Mouse (Mus musculus): Measurements from ENCODE around the gene Pdcl2.

Pdcl2 gene

DNA sequence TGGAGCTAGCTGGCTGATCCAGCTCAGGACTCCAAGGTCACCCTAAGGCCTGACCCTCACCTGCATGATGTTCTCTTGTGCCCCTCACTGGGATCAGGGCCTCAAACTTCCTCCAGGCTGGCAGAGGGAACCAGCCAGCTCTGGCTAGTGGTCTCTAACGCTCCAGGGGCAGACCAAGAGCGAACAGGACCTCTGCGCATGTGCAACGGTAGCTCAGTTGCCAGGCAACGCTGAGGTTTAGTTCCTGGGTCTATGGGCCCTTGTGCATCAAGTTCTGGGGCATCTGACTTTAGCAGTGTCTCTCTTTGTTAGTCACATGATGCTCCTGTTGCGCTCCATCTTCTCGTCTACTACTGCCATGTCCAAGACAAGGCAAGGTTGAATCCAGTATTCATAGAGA lies at the start of gene Pdcl2:
Gene Pdcl2, minus strand, starts transcription at position 204 of the 400 bp plus-strand sequence.
- in situ Hi-C loops (cut with MboI, MseI), result no loop called here

DNA sequence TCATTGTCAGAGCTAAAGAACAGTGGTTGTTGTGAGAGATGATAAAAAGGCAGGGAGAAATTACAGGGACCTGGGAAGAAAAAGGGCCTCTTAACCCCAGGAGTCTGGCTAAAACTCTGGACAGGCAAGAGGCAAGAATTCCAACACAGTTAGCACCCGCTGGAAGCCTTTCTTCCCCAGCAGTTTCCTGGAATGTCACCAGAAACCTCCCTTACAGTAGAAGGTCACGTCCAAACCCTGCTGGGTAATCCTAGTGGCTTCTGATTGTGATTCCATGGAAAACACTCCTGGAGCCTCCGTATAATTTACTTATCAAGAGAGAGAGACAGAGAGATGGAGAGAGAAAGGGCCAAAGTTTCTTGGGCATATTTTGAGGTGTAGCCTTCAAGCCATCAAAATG lies 48.3 kb upstream of the Pdcl2 start:
- in situ Hi-C loops (cut with MboI, MseI), result loop anchor here (25.0 kb wide), 1 partner anchor 1517 kb away; no protein-coding TSS in a partner anchor

DNA sequence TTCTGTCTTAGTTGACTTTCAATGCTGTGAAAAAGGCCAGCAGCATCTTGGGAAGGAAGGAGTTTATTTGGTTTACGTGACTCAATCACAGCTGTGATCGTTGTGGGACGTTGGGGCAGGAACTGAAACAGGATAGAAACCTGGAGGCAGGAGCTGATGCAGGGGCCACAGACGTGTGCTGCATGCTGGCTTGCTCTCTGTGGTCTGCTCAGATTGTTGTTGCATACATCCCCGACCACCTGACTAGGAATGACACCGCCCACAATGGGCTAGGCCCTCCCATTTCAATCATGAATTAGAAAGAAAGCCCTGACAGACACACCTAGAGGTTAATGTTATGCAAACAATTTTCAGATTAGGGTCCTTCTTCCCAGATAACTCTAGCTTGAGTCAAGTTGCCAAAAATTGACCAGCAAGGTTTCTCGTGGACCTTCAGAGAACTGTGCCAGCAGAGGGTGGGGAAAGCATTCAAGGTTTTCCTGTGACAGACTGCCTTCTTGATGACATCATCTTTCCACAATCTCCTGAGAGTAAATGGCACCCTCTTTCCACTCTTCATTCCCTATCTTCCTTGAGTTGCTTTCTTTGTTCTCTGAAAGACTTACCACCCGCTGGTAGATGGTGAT lies 38.4 kb upstream of the Pdcl2 start:
- in situ Hi-C loops (cut with MboI, MseI), result no loop called here

DNA sequence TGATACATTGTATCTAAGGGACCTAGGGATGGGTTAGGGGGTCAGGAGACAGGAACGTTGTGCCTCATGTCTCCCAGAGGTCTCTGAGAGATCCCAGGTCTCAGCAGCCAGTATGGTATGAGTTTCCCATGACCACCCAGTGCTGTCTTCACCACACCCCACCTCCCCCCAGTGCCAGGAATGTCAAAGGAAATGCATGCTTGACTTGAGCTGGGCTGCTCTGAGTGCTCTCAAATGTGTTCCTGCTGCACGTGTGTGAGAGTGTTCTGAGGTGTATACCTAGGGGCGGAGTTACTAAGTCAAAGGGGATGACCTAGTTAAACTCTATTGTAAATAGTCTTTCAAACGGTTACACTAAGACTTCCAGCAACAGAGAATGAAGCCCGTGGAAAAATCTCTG lies 34.5 kb upstream of the Pdcl2 start:
- in situ Hi-C loops (cut with MboI, MseI), result no loop called here

DNA sequence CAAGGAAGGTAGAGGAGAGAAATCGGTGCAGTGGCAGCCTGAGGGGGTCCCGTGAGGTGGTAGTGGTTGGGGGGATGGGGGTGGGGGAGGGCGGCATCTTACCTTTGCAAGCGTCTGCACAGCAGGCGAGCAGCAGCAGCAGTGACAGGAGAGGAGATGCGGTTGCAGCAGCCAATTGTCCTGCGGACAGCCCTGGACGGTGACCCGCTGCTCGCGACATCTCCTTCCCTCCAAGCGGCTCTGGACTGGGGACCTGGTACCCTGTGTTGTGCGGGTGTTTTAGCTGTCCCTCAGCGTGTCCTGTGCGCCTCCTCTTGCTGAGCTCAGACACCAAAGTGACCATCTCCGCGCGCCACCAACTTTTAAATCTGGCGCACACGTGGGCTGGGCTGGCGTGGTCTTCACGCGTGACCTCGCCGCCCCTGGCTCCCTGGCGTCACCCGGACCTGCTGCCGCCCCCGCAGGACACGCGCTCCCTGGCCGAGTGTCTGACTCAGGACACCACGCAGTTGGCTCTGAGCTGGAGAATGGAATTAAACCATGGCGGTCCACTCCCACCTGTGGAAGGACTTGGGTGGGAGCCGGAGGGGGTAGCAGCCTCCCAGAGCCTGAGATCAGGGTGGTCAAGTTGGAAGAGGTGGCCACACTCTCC lies 32.6 kb upstream of the Pdcl2 start, which contains the start of gene Nmu:
Gene Nmu, minus strand, starts transcription at position 336 of the 652 bp plus-strand sequence.
- in situ Hi-C loops (cut with MboI, MseI), result no loop called here

DNA sequence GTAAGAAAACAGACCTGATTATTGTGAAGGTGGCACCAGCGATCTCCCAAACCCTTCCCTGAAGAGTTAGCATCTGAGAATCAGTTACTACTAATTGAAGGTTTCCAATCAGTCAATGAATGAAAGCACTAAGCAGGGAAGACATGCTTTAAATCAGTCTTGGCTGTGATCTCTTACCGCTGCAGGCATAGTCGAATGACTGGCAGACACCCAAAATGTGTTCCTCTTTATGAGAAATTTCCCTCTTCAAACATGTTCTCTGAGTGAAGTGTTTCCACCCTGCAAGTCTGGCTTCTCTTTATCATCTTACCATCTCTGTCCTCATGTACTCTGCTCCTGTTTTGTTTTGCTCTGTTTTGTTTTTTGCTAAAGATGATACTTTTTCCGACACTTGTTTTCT lies 29.8 kb upstream of the Pdcl2 start:
- in situ Hi-C loops (cut with MboI, MseI), result no loop called here

DNA sequence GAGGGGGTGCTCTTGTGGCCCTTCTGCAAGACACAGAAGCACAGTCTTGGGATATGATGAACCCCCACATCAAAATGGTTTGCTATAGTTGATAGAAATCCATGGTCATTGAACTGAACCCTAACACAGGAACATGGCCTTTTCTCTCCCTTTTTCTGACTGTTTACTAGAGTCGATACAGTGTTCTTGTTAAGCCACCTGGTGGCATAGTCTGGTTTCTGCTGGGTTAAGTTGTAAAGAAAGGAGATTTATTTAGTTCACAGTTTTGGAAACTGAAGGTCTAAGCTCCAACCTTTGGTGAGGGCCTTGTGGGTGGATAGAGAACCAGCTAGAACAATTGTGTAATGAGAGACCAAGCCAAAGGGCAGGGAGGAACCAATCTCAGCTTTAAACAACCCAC lies 29.1 kb upstream of the Pdcl2 start:
- in situ Hi-C loops (cut with MboI, MseI), result no loop called here

DNA sequence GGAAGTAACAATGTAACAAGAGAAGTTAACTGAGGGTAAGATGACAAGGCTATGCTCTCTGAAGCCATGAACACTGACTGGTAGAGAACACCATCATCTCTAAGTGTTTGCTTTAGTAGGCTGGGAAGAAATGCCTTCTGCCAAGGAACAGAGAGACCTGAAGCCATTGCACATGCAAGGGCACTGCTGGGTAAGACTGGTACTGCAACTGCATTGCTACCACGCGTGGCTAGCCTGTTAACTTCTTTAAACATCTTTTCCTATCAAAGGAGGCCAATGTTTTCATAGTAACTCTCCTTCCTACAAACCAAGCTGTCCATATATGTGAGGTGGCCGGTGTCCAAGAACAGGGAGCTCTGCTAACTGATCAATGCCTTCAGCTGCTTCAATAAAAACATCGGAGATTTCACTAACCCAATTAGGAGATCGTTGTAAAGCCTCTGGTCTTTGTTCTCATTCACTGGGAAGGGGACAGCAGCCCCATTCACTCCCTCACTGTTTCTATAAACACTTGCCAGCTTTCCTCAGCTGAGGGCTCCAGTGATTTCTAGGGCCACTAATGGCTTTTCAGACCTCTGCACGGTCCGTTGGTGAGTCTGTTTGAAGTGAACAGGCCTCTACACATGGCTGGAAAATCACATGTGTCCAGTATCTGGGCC lies 21.1 kb upstream of the Pdcl2 start:
- in situ Hi-C loops (cut with MboI, MseI), result no loop called here

DNA sequence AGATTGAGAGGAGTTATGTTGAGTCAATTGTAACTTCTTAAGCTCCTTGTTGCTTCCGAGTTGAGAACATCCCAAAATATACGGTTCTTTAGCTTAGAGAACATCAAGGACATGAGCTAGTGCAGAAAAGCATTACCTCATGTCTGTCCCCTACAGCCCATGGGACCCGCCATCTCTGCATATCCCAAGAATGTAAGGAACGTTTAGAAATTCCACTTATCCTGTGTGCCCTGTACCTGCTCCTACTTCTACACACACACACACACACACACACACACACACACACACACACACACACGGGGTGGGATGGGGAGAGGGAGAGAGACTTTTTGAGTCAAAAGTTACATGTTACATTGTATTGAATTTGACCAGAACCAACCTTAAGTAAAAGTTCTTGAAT lies 20.6 kb upstream of the Pdcl2 start:
- in situ Hi-C loops (cut with MboI, MseI), result no loop called here

DNA sequence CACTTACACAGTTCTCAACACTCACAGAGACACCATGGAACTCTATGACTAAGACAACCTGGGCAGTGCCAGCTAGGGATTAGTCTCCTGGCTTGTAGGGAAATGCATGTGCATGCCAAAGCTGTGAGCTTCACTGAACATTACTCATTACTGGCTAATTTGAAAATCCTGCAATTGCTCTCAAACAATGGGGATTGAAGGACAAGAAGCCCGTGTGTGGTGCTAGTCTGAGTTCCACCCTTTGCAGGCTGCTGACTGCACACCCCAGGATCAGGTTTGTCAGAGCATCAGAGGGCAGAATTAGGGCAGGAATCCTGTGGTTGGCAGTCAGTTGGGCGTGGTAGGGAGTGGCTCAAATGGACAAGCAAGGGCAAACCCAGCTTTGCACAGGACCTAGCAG lies 15.2 kb upstream of the Pdcl2 start:
- in situ Hi-C loops (cut with MboI, MseI), result no loop called here

DNA sequence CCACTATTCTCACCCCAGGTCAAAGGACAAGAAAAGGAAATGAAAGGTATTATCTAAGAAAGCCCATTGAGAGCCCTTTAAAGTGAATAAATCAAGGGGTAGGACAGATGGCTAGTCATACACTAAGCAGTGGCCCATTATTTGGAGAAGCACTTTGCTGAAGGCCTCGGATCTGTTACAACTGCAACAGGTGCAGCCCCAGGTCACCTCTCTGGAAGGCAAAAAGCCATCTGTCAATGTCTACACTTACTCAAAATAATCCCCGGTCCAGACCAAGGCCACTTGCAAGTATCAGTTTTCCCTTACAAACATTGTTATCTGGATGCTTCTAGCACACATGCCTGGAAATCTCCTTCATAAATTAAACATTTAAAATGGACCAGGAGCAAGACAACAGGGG lies 10.0 kb upstream of the Pdcl2 start:
- in situ Hi-C loops (cut with MboI, MseI), result no loop called here

DNA sequence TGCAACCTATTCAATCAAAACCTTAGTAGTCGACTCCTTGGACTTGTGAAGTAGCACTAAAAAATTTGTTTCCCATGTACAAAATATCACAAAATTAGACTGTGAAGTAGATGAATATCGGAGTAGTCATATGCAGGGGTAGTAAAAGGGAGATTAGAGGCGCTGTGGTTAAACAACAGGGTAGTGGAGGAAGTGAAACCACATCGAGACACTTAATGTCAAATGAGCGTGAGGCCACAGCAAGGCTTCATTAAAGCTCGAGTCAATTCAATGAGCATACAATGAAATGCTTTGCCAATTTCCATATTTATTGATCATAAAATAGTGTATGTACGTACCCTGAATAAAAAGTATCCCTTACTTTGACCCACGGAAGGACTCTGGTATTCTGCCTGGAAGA lies 6.1 kb upstream of the Pdcl2 start:
- in situ Hi-C loops (cut with MboI, MseI), result no loop called here

DNA sequence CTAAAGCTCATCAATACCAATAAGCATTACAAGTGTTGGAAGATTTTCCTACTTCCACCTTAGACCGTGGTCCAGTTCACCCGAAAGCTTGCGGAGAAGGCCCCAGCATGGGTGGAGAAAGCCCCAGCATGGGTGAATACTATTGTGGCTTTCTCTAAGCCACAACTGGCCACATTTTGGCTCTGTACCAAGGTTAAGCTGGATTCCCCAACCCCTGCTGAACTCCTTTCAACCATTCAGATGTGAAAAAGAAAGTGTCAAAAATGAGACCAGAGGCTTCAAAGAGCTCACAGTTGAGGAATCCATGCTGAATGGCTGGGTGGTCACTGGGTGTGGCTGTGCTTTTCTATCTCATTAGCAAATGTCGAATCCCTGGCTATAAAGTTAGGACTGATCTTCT lies 2.9 kb upstream of the Pdcl2 start:
- in situ Hi-C loops (cut with MboI, MseI), result no loop called here

DNA sequence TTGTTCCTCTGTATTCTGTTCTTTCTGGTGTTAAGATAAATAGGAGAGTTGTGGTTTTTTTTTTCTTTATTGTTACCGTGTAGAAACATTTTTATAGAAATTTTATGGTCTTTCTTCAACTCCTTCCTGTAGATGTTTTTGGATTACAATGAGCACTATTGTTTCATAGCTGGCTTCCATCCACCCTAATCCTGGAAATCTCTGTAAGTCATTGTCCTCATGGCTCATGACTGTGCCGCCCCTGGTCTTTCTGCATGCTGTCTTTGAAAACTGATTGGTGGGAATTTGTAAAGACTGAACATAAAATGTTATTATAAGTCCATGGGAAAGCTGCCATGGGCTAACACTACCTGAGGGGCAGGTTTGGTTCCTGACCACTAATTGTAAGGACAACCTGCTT lies 3.7 kb downstream of the Pdcl2 start:
- in situ Hi-C loops (cut with MboI, MseI), result no loop called here

DNA sequence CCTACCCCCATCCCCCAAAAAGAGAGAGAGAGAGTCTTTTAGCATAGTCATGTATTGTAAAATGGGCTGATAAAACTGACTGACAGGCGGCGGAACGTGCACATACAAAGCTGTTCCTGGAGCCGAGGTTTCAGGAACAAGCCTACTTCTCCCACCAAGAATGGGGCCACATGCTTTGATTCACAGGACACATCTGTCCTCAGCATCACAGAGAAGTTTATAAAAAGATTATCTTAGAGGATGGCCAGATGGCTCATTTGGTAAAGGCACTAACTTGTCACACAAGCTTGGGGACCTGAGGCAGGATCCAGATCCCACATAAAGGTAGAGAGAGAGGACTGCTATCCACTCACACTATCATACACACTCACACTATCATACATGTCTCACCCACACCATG lies 5.8 kb downstream of the Pdcl2 start:
- in situ Hi-C loops (cut with MboI, MseI), result no loop called here

DNA sequence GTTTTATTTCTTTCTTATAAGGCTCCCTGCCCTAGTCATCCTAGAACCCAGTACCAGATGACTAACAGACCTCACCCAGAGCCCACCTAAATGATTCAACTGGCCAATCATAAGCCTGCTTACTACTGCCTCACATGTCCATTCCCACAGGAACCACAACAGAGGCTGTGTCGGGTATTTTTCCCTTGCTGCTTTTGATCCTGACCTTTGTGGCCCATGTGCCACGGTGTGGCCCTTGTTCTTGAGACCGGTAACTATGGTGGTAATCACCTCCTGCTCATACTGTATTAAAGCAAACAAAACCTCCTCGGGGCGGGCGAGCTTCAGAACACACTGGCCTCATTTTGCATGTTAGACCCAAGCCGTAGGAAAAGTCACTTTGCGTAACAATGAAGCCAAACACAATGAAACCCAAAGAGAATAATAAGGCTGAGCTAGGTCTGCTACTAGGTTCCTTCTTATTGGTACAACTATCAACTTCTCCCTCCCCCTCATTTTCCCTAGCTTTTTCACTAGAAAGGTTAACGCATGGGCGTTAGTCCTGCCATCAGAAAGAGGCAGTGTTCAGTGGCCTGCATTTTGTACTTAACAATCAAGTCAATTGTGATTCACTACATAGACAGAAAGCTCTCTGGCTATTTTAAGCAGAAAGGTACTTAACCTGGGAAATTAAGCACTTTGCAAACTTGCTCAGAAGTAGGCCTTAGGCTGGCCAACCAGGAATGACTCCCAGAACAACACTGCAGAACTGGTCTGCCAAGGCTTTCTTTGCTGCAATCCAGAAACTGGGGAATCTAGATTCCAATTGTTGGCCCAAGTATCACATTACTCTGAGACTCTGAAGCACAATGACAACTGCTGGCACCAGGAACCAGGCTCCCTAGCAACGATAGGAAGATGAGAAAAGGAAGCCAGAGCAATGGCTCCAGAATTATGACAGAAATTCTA lies 9.4 kb downstream of the Pdcl2 start:
- in situ Hi-C loops (cut with MboI, MseI), result no loop called here

DNA sequence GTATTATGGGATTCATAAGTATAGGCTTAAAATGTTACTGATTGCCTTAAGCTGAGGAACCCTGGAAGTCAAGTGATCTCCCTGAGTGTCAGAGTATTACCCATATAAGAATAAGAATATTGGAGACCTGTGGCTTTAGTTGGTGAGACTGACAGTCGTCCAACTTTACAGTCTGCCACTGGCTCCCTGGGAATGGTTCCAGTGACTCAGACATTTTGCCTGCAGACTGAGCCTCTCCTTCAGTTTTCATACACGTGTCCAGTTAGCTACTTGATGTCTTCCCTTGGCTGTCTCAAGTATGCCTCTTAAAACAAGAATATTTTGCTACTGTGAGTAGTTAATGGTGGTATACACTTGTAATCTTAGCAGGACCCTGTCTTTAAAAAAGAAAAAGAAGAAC lies 22.8 kb downstream of the Pdcl2 start:
- in situ Hi-C loops (cut with MboI, MseI), result no loop called here

DNA sequence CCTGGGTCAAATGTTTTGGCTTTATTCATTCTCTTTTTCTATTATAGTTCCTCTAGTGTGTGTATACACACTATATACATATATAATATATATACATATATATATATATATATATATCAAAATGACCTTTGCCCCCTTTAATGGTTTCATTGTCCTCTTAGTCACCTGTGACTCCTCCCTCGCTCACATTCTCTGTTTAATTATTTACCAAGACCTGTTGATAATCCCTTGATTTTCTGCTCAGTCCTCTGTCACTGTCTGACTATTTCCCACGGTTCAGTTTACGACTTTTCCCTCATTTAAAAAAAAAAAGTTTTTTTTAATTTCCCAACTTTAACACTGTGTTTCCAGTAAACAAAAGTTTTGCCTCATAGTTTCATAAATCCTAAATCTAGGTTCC lies 24.7 kb downstream of the Pdcl2 start:
- in situ Hi-C loops (cut with MboI, MseI), result no loop called here

DNA sequence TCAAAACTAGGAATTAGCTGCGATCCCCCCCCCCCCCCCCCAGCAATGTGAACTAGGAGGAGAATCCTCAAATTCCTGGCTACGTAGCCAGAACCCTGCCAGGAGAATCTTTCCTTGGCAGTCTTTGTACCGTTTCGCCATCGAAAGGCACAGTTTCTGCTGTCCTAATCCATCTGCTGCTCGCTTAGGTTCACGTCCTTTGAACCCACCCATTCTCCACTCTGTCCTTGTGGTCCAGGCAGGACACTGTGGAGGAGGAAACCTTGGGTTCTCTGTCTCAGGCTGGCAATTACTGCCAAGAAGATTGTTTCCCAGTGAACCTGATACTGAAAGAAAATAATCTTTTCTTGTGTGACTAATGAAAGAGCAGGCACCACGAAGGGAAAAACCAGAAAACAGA lies 25.3 kb downstream of the Pdcl2 start:
- in situ Hi-C loops (cut with MboI, MseI), result no loop called here

DNA sequence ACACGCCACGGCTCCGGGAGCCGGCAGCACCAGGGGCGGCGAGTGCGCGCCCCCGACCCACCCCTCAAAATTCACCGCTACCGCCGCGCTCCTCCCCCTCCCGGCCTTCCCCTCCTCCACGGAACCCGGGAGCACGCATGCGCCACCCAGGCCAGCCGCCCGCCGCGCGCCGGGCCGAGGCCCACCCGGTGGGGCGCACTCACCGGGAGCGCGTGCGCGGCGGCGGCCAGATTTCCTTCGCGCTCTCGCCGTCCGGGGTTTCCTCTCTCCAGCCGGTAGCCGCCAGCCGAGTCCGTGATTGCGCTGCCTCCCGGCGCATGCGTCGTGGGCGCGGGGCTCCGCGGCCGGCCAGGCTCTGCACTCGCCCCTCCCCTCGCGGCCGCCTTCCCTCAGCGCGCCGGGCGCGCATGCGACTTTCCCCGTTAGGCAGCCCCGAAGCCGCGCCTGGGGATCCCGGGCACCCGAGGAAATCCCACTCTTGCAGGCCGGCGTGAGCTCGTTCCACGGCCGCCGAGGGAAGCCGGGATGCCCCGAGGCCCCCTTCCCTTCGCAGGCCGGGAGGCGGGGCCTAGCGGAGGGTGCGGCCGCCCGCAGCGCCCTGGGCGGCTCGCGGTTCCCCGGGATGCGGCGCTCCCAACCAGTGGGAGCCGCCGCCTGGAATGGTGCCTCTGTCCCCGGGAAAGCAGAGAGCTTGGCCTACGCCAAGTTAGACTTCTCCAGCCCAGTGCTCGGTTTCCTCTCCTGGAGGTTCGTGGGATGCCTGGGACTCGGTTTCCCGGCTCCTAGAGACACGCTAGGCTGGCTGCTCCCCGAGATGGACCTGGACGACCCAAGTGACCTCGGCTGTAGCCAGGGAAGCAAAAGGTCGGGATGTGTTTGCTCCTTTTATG lies 26.3 kb downstream of the Pdcl2 start, which contains the start of gene Clock:
Gene Clock, minus strand, starts transcription at position 341 of the 890 bp plus-strand sequence.
- in situ Hi-C loops (cut with MboI, MseI), result no loop called here

Data from T-helper 2 cell (primary cell).